Mouse (Mus musculus): Measurements from ENCODE around the gene Etfa. TPM values are rescaled to one million over a fixed set of nuclear protein-coding genes. Genes with fewer than 3 reads are reported as not detected.

Gene Etfa
- polyA plus RNA-seq, 1 experiment from 2014 or later: 116 TPM

DNA sequence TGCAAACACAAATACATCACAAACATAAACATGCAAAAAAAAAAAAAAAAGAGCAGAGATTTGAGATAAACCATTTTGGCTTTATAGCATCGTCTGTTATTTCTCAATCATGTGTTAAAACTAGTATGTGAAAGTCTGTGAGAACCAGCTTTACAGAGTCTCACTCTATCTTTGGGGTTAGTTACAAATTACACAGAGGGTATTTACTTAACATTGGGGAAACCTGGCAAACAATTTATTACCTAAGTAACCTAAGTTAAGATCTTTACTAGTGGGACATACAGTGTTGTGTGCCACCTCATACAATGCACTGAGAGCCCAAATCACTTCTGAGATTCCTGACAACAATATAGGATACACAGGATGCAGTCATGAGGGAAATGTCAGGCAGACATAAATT lies 2.3 kb downstream of the Etfa start:
- H3K4me1 ChIP-seq (replicated peaks): peaks cover 14% of the 10 kb centered on the region
- H3K27me3 ChIP-seq: peaks cover 22% of the 10 kb centered on the region
- ATAC-seq (ENCODE audit: low read depth): no peak
- WGBS: 80% methylated on average over 1 of the region's 1 CpGs
- no peak overlapping the region for H3K27ac ChIP-seq (replicated peaks)
- H3K4me3 ChIP-seq: no peak overlapping the region
- no peak overlapping the region for H3K4me2 ChIP-seq
- no peak overlapping the region for H3K9ac ChIP-seq
- H3K9me3 ChIP-seq: no peaks in the 10 kb centered on the region
- no peaks in the 10 kb centered on the region for H3K36me3 ChIP-seq

DNA sequence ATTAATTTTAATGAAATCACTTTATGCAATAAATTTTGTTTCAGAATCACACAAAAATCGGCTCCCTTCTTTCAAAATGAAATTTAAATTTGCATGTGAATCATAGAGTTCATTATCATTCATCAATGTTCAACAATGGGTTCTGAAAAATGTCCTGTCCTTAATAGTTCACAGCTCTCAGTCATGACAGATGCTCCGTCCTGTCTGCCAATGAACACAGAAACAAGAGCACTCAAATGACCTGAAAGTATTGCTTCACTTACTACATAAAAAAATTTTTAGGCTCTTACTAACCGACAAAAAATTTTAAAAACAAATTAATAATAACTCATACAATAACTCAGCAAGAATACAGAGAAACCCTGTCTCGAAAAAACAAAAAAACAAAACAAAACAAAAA lies 3.3 kb downstream of the Etfa start:
- Histone ChIP-seq H3K4me1 (replicated peaks) (peaks cover 14% of the 10 kb centered on the region), H3K4me3 (no peak overlapping the region), H3K36me3 (no peaks in the 10 kb centered on the region), H3K27me3 (peaks cover 12% of the 10 kb centered on the region), H3K9me3 (no peaks in the 10 kb centered on the region), H3K27ac (replicated peaks) (no peak overlapping the region), H3K9ac (no peak overlapping the region), H3K4me2 (no peak overlapping the region)
- ATAC-seq (ENCODE audit: low read depth): no peak
- 47% methylated on average over 4 of the region's 4 CpGs for WGBS

DNA sequence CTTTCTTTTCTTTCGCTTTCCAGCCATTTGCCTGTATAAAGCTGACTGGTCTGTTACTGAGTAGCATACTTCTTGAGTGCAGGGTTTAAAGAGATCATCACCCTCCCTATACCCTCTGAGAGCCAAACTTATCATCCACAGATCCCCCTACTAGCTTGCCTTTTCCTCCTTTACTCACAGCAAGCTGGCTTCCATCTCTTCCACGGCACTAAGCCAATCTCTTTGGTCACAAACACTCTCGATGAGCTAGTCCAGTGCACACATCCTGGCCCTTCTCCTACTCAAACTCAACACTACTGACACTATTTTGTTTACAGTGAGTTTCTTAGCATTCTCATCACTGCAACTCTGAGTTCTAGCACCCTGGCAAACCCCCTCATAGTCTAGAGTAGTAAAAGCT lies 4.1 kb downstream of the Etfa start:
- no peak for ATAC-seq (ENCODE audit: low read depth)
- no peak overlapping the region for H3K4me3 ChIP-seq
- no peak overlapping the region for H3K9ac ChIP-seq
- peaks cover 4% of the 10 kb centered on the region for H3K27me3 ChIP-seq
- no peak overlapping the region for H3K4me2 ChIP-seq
- H3K4me1 ChIP-seq (replicated peaks): peaks cover 14% of the 10 kb centered on the region
- H3K9me3 ChIP-seq: no peaks in the 10 kb centered on the region
- no peak overlapping the region for H3K27ac ChIP-seq (replicated peaks)
- H3K36me3 ChIP-seq: no peaks in the 10 kb centered on the region
- WGBS: 86% methylated on average over 3 of the region's 3 CpGs

DNA sequence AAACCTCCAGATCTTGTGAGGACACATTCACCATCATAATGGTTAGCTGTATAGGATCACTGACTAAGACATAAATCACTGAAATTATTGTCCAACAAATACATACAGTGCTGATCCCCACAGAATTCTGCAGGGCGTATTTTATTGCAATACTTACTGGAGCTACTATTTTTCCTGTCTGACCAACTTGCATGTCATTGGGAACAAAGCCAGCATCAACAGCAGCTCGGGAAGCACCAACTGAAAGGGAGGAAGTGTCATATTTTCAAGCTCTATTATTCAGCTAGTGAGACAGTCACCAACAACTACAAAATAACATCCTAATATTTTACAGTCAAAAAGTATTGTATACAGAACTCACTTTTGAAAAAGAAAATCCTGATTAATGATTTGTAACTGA lies 29.9 kb downstream of the Etfa start:
- H3K9me3 ChIP-seq: no peaks in the 10 kb centered on the region
- H3K36me3 ChIP-seq: peaks cover 8% of the 10 kb centered on the region; the same call in 1 of the 2 replicates
- H3K4me1 ChIP-seq (replicated peaks): no peaks in the 10 kb centered on the region
- WGBS: 54% methylated on average over 2 of the region's 2 CpGs
- no peak overlapping the region for H3K4me3 ChIP-seq
- no peak for ATAC-seq (ENCODE audit: low read depth)
- no peak overlapping the region for H3K27ac ChIP-seq (replicated peaks)
- no peak overlapping the region for H3K9ac ChIP-seq
- no peaks in the 10 kb centered on the region for H3K27me3 ChIP-seq
- H3K4me2 ChIP-seq: no peak overlapping the region

DNA sequence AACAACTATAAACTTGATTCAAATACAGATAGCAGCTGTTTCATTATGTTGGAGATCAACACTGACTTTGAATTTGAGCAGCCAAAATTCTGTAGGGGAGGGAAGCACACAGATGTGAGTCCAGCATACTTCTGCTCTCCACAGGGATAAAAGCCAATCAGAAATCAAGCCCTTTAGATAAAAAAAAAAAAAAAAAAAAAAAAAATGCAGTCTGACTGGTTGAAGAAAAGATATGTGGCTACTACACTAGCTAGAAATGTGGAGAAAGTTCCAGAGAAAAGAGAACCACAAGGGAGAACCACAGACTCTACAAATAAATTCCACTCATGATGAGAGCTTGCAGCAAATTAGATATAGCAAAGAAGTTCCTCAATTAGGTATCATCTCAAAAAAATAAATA lies 33.3 kb downstream of the Etfa start:
- no peak overlapping the region for H3K27ac ChIP-seq (replicated peaks)
- no peak for ATAC-seq (ENCODE audit: low read depth)
- H3K9ac ChIP-seq: no peak overlapping the region
- H3K27me3 ChIP-seq: no peaks in the 10 kb centered on the region
- 0 out of 2 replicates have a peak, but pooled peaks cover 3% of the 10 kb centered on the region for H3K36me3 ChIP-seq
- no peak overlapping the region for H3K4me2 ChIP-seq
- H3K4me1 ChIP-seq (replicated peaks): no peaks in the 10 kb centered on the region
- no peaks in the 10 kb centered on the region for H3K9me3 ChIP-seq
- no peak overlapping the region for H3K4me3 ChIP-seq

DNA sequence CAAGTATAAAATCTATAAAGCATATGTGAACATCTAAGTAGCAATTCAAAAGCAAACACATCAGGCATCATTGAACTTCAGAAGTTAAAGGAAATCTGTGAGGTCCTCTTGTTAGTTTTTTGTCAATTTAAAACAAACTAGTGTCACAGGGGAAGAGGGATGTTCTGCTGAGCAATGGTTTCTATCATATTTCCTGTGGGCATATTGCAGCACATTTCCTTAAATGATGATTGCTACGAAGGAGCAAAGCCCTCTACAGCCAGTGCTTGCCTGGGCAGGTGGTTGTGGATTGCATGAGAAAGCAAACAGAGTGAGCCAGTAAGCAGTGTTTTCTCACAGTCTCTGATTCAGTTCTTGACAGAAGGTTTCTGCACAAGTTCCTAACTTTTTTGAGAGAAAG lies 36.0 kb downstream of the Etfa start:
- H3K4me3 ChIP-seq: no peak overlapping the region
- no peaks in the 10 kb centered on the region for H3K9me3 ChIP-seq
- H3K9ac ChIP-seq: no peak overlapping the region
- H3K36me3 ChIP-seq: 0 out of 2 replicates have a peak, but pooled peaks cover 3% of the 10 kb centered on the region
- ATAC-seq (ENCODE audit: low read depth): no peak
- no peaks in the 10 kb centered on the region for H3K27me3 ChIP-seq
- H3K4me2 ChIP-seq: no peak overlapping the region
- H3K27ac ChIP-seq (replicated peaks): no peak overlapping the region
- WGBS: 80% methylated on average over 1 of the region's 1 CpGs
- H3K4me1 ChIP-seq (replicated peaks): no peaks in the 10 kb centered on the region

DNA sequence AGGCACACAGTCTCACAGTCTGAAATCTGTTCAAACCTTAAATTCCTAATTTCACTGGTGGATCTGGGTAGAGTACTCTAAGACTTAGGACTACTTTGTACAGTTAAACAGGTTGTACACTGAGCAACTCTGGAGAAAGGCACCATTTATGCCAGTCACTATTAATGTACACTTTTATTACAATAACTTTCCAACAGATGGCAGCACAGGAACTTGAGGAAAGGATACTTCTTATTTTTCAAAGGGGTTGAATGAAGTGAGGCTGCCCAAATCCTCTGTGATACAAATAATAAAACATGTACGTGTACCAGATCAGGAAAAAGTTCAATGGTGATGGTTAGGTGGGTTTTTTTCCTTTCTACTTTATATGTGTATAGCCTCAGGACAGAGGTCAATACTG lies 43.6 kb downstream of the Etfa start:
- Histone ChIP-seq H3K4me2 (no peak overlapping the region), H3K9ac (no peak overlapping the region), H3K27ac (replicated peaks) (no peak overlapping the region), H3K27me3 (no peaks in the 10 kb centered on the region), H3K9me3 (no peaks in the 10 kb centered on the region), H3K4me1 (replicated peaks) (no peaks in the 10 kb centered on the region), H3K36me3 (no peaks in the 10 kb centered on the region), H3K4me3 (no peak overlapping the region)
- ATAC-seq (ENCODE audit: low read depth): no peak
- WGBS: 79% methylated on average over 1 of the region's 1 CpGs

DNA sequence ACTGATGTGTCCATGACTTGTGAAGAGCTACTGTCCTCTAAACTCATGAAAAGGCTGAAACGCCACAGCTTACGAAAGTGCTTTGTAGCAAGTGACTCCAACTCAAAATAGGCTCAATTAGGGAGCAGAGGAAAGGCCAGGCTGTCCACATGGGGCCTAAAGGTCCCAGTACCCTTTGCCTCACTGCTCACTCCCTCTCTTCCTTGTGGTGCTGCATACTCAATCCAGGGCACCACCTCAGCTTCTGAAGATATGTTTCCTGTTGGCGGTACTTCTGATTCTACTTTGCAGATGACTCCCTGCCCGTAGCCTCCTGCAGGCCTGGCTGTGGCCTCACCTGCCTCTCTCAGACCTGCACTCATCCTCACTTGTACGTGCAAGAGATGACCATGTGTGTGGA lies 58.7 kb downstream of the Etfa start:
- H3K27me3 ChIP-seq: no peaks in the 10 kb centered on the region
- H3K36me3 ChIP-seq: no peaks in the 10 kb centered on the region
- peaks cover 13% of the 10 kb centered on the region for H3K4me1 ChIP-seq (replicated peaks)
- H3K4me2 ChIP-seq: no peak overlapping the region
- H3K9ac ChIP-seq: no peak overlapping the region
- 94% methylated on average over 5 of the region's 5 CpGs for WGBS
- no peak overlapping the region for H3K27ac ChIP-seq (replicated peaks)
- H3K4me3 ChIP-seq: no peak overlapping the region
- H3K9me3 ChIP-seq: no peaks in the 10 kb centered on the region
- ATAC-seq (ENCODE audit: low read depth): no peak

DNA sequence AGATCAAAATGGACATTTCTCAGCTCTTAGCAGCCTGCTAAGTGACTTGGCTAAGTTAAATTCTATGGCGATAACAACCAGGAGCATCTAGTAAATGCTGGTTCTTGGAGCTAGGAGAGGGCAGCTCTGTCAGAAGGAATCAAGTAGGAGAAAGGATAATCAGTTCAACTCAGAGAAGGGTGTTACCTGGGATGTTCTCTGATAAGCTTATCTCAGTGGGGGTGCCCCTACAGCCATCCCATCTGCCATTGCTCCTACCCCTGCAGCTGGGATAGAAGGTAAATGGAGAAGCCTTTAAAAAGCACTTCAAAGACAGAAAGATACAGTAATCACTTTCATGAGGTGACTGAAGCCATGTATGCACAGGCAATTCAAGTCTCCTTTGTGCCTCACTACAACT lies 59.1 kb downstream of the Etfa start:
- 93% methylated on average over 1 of the region's 1 CpGs for WGBS
- H3K4me1 ChIP-seq (replicated peaks): peaks cover 18% of the 10 kb centered on the region
- no peak overlapping the region for H3K4me3 ChIP-seq
- no peak overlapping the region for H3K9ac ChIP-seq
- H3K27ac ChIP-seq (replicated peaks): no peak overlapping the region
- no peak overlapping the region for H3K4me2 ChIP-seq
- H3K27me3 ChIP-seq: no peaks in the 10 kb centered on the region
- no peaks in the 10 kb centered on the region for H3K9me3 ChIP-seq
- no peak for ATAC-seq (ENCODE audit: low read depth)
- H3K36me3 ChIP-seq: no peaks in the 10 kb centered on the region

DNA sequence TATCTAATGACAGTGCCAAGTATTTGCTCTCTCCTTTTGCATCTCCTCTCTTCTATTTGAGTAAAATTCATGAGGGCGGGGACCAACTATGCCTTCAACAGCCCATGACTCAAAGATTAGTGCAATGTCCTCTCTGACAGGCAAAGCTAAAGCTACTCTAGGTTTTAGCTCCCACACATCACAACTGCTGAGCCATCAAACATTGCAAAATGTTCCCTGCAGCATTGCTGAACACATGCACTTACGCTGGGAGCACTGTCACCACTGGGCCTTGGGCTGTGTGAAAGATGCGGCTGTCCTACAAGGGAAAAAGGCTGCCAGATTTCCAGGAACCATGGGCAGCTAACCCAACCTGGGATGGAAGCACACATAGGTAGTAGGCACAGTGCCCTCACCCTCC lies 60.6 kb downstream of the Etfa start:
- Histone ChIP-seq H3K27ac (replicated peaks) (no peak overlapping the region), H3K27me3 (0 out of 2 replicates have a peak, but pooled peaks cover 2% of the 10 kb centered on the region), H3K9me3 (no peaks in the 10 kb centered on the region), H3K4me2 (no peak overlapping the region), H3K4me1 (replicated peaks) (peaks cover 26% of the 10 kb centered on the region), H3K4me3 (no peak overlapping the region), H3K36me3 (no peaks in the 10 kb centered on the region), H3K9ac (no peak overlapping the region)
- ATAC-seq (ENCODE audit: low read depth): no peak
- 95% methylated on average over 3 of the region's 3 CpGs for WGBS

DNA sequence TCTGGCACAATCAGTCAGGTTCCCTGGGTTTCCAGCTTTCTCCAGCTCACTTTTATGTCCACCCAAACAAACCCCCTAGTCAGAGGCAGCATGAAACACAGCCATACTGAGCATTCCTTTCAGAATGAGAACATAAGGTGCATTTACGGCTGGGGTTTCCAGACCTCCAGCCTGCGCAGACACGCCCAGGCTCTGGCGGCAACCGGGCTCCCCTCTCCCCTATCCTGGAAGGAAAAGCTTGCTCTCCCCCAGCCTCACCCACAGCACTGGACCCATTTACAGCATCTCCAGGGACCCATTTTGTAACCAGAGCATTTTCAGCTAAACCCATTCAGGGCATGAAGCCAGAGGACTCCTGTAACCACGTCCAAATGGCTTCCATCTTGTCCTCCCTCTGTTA lies 62.0 kb downstream of the Etfa start:
- Histone ChIP-seq H3K4me2 (no peak overlapping the region), H3K4me3 (no peak overlapping the region), H3K36me3 (no peaks in the 10 kb centered on the region), H3K9me3 (no peaks in the 10 kb centered on the region), H3K9ac (no peak overlapping the region), H3K27ac (replicated peaks) (peak overlapping the region; percentile 52), H3K27me3 (peaks cover 13% of the 10 kb centered on the region; the same call in 1 of the 2 replicates), H3K4me1 (replicated peaks) (peaks cover 30% of the 10 kb centered on the region)
- ATAC-seq (ENCODE audit: low read depth): no peak
- 69% methylated on average over 6 of the region's 6 CpGs for WGBS

DNA sequence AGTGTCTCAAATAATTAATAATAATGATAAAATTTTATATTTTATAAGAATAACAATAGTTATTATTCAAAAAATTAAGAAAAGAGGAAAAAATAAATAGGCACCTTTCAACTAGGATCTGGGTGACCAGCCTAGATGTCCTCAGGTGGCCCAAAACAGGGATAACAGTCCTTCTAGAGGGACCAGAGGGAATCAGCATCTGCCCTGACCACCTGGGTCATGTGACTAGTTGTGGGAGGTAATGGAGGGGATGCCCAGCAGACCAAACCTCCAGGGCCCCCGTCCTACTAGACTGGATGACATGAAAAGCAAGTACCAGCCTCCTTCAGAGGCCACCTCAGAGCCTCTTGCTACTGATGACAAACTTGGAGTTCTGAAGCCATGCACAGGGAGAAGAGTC lies 62.9 kb downstream of the Etfa start:
- Histone ChIP-seq H3K27ac (replicated peaks) (peak overlapping the region; percentile 52), H3K4me2 (no peak overlapping the region), H3K36me3 (no peaks in the 10 kb centered on the region), H3K4me3 (no peak overlapping the region), H3K9me3 (no peaks in the 10 kb centered on the region), H3K9ac (no peak overlapping the region), H3K4me1 (replicated peaks) (peaks cover 30% of the 10 kb centered on the region), H3K27me3 (peaks cover 20% of the 10 kb centered on the region)
- 68% methylated on average over 1 of the region's 1 CpGs for WGBS
- no peak for ATAC-seq (ENCODE audit: low read depth)

DNA sequence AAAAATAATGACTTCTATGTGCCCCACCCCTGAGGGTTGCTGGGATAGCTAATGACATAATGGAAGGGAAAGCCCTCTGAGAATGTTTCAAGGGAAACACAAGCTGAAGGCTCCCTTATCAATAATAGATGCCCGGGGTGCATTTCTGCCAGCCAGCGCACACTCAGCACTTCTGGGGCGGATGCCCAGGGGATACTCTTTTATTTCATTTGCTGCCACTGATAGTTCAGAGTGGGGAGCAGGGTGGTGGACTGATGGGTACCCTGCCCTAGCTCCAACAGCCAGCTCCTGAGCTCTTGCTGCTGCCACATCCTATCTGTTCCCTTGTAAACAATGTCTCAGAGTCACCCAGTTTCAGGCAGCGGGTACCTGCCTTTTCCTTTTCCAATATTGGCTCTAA lies 64.5 kb downstream of the Etfa start:
- ATAC-seq (ENCODE audit: low read depth): 0 out of 2 replicates have a peak, but pooled peaks have one; percentile 47
- H3K27ac ChIP-seq (replicated peaks): peak overlapping the region; percentile 71
- H3K4me3 ChIP-seq: no peak overlapping the region
- H3K4me1 ChIP-seq (replicated peaks): peaks cover 30% of the 10 kb centered on the region
- no peak overlapping the region for H3K4me2 ChIP-seq
- 63% methylated on average over 4 of the region's 4 CpGs for WGBS
- no peaks in the 10 kb centered on the region for H3K9me3 ChIP-seq
- H3K36me3 ChIP-seq: no peaks in the 10 kb centered on the region
- H3K9ac ChIP-seq: no peak overlapping the region
- H3K27me3 ChIP-seq: peaks cover 20% of the 10 kb centered on the region

Data from neural tube, embryonic 13.5 days (tissue).